Mouse (Mus musculus) forebrain, embryonic 16.5 days (tissue): Measurements from ENCODE around the gene Nek8. TPM values are rescaled to one million over a fixed set of nuclear protein-coding genes. Genes with fewer than 3 reads are reported as not detected.
A peak's percentile ranks its signal among the peaks of the same experiment; 100 is the strongest.

Experiments used
- ATAC-seq: fragments of 200-750 bp; cut with Nextera tagmentation; 2 replicates; pipeline ENCODE4 v1.8.0; 2017; ENCODE audit warnings: mild to moderate bottlenecking, moderate library complexity
- H3K27ac ChIP-seq: fragments of 300-500 bp; sonication (generic); 2 replicates; pipeline ENCODE4 v1.5.1; 2014; ENCODE audit warnings: low read length, control low read depth
- H3K27me3 ChIP-seq: fragments of 300-500 bp; sonication (generic); replicated peaks from 2 replicates; pipeline ENCODE4 v1.6.1; 2014; ENCODE audit warnings: low read length; ENCODE audit not compliant: control insufficient read depth, insufficient read depth
- H3K36me3 ChIP-seq: fragments of 300-500 bp; sonication (generic); 2 replicates; pipeline ENCODE4 v1.6.1; 2014; ENCODE audit not compliant: control insufficient read depth, insufficient read depth
- H3K4me1 ChIP-seq: fragments of 300-500 bp; sonication (generic); replicated peaks from 2 replicates; pipeline ENCODE4 v1.6.1; 2014; ENCODE audit warnings: low read length; ENCODE audit not compliant: control insufficient read depth, insufficient read depth
- H3K4me2 ChIP-seq: fragments of 300-500 bp; sonication (generic); 2 replicates; pipeline ENCODE4 v1.6.1; 2014; ENCODE audit warnings: mild to moderate bottlenecking, low read length, control low read depth
- H3K4me3 ChIP-seq: fragments of 300-500 bp; sonication (generic); replicated peaks from 2 replicates; pipeline ENCODE4 v1.5.1; 2014; ENCODE audit warnings: mild to moderate bottlenecking, low read length, control low read depth
- H3K9ac ChIP-seq: fragments of 300-500 bp; sonication (generic); replicated peaks from 2 replicates; pipeline ENCODE4 v1.6.1; 2014; ENCODE audit warnings: low read depth, low read length, control low read depth
- H3K9me3 ChIP-seq: fragments of 300-500 bp; sonication (generic); 2 replicates; pipeline ENCODE4 v1.6.1; 2016; ENCODE audit warnings: low read length; ENCODE audit not compliant: control insufficient read depth
- WGBS: fragments of 180-500 bp; shearing (Covaris S2); extraction: QIAGEN DNeasy Blood & Tissue Kit; methylation state at CpG from one replicate; pipeline ENCODE4 v1.1.7; 2014; 5-methylcytosine and 5-hydroxymethylcytosine counted together
- polyA plus RNA-seq: library from polyadenylated mRNA; unstranded; fragments of >200 nt; fragmentation: Nextera tagmentation; extraction: Ambion mirVana; gene quantifications from 2 replicates; pipeline ENCODE4 v1.2.1, GENCODE M21; 2015

The Nek8 gene
- polyA plus RNA-seq, 1 experiment from 2014 or later: 5.1 TPM

DNA sequence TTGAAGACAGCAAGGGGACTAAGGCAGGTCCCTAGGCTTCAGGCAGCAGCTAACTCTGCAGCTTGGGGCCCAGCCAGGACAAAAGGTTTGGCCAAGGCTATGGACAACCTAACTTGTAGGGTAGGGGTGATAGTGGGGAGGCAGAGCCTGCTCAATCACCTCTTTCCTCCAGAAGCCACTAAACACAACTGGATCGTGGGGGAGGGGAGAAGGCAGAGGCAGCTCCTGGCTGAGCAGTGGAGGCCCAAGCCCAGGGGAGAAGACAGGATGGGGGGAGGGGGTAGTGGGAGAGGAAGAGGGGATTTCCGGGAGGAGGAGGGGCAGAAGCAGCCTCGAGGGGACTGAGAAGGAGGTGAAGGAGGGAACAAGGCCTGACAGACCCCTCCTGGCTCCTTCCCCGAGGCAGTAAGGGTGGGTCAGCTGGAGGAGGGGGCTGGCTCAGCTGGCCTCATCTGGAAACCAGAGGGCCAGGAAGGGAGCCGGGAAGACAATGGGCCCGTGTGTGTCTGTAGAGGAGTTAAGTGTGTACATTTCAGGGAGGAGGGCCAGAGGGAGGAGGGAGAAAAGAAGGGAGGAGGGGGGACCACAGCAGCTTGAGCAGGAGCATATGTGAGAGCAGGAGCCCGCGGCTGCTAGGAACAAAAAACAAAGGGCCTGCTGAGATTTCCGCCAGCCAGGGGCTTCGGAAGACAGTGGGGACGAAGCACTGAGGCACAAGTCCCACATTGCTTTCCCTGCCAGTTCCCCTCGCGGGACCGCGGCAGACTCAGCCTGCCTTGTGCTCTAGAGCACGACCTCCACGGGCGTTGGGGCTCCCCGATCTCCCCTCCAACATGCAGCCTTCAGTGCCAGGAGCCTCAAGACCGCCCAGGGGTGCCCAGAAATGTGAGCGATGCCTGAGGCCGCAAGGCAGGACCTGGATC lies 12.5 kb downstream of the Nek8 start:
- WGBS: under 1% methylated on average over 22 of the region's 22 CpGs
- H3K27ac ChIP-seq: peak overlapping the region; percentile 98
- ATAC-seq: peak; percentile 34
- H3K27me3 ChIP-seq: no peaks in the 10 kb centered on the region
- H3K36me3 ChIP-seq: peaks cover 23% of the 10 kb centered on the region
- H3K4me3 ChIP-seq: peak overlapping the region; percentile 94
- H3K4me1 ChIP-seq: peaks cover 32% of the 10 kb centered on the region
- peak overlapping the region; percentile 68 for H3K4me2 ChIP-seq
- H3K9ac ChIP-seq: peak overlapping the region; percentile 99
- H3K9me3 ChIP-seq: no peaks in the 10 kb centered on the region

- H3K4me1 ChIP-seq: peaks cover 35% of the 10 kb centered on the region
- WGBS: 91% methylated on average over 2 of the region's 2 CpGs
- H3K9me3 ChIP-seq: no peaks in the 10 kb centered on the region
- H3K36me3 ChIP-seq: peaks cover 30% of the 10 kb centered on the region
- H3K27me3 ChIP-seq: no peaks in the 10 kb centered on the region
- no peak for ATAC-seq
- H3K4me3 ChIP-seq: peak overlapping the region; percentile 94
- H3K9ac ChIP-seq: peak overlapping the region; percentile 99
- peak overlapping the region; percentile 98 for H3K27ac ChIP-seq
- peak overlapping the region; percentile 68 for H3K4me2 ChIP-seq
These were observed 13.4 kb downstream of the Nek8 start for GRCm38 (mm10) chr11:78163045-78163444.

GRCm38 (mm10) chr11:78162504-78162903 lies 14.0 kb downstream of the Nek8 start:
- no peak for ATAC-seq
- H3K27ac ChIP-seq: peak overlapping the region; percentile 98; the same call in 1 of the 2 replicates
- H3K9ac ChIP-seq: peak overlapping the region; percentile 99; the same call in 1 of the 2 replicates
- no peaks in the 10 kb centered on the region for H3K27me3 ChIP-seq
- H3K4me1 ChIP-seq: peaks cover 35% of the 10 kb centered on the region
- H3K9me3 ChIP-seq: no peaks in the 10 kb centered on the region
- peaks cover 34% of the 10 kb centered on the region for H3K36me3 ChIP-seq
- peak overlapping the region; percentile 14; the same call in 1 of the 2 replicates for H3K4me3 ChIP-seq
- H3K4me2 ChIP-seq: peak overlapping the region; percentile 68
- 27% methylated on average over 6 of the region's 6 CpGs for WGBS

GRCm38 (mm10) chr11:78161968-78162367 lies 14.5 kb downstream of the Nek8 start:
- Histone ChIP-seq H3K9ac (no peak overlapping the region), H3K4me3 (no peak overlapping the region)

DNA sequence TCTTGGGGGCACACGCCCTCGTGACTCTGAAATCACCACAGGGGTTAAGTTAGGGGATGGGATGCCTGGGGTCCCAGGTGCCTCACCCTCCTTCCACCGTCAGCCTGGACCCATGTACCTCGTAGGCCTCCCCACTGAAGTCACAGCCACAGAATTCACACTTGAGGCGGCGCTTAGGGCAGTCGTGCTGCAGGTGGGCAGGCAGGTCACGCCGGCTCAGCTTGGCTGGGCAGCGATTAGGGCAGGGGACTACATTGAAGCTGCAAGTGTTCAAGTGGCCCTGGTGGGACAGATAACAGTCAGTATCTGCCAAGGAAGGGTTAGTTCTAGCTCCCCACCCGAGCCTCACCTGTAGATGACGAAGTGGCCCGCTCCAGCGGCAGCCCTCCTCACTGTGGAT lies 15.3 kb downstream of the Nek8 start:
- Histone ChIP-seq H3K4me1 (peaks cover 33% of the 10 kb centered on the region), H3K9me3 (no peaks in the 10 kb centered on the region), H3K4me3 (no peak overlapping the region), H3K9ac (no peak overlapping the region), H3K36me3 (peaks cover 34% of the 10 kb centered on the region), H3K27ac (no peak overlapping the region), H3K4me2 (no peak overlapping the region), H3K27me3 (no peaks in the 10 kb centered on the region)
- no peak for ATAC-seq
- 91% methylated on average over 14 of the region's 14 CpGs for WGBS

More at GRCm38 (mm10) chr11:78161968-78162367, 14.5 kb downstream of the Nek8 start:
- H3K36me3 ChIP-seq: peaks cover 34% of the 10 kb centered on the region
- WGBS: 23% methylated on average over 4 of the region's 4 CpGs
- peak overlapping the region; percentile 68 for H3K4me2 ChIP-seq
- ATAC-seq: no peak
- 0 out of 2 replicates have a peak overlapping the region, but pooled peaks have one; percentile 47 for H3K27ac ChIP-seq
- no peaks in the 10 kb centered on the region for H3K9me3 ChIP-seq
- H3K27me3 ChIP-seq: no peaks in the 10 kb centered on the region
- H3K4me1 ChIP-seq: peaks cover 35% of the 10 kb centered on the region

DNA sequence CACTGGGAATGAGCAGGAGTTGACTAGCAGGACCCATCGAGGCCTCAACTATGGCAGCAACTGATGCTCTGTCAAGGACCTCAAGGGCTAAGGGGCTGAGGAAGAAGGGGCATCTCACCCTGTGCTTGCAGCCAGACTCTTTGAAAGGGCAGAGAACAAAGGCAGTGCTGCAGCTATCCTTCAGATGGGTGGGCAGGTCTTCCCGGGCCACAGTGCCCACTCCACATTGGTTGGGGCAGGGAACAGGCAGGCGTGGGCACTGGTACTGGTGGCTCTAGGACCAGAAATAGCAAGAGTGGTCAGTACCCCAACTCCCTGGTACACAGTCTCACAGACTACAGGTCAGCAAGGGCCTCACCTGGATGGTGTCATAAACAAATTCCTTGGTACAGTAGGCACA lies 15.8 kb downstream of the Nek8 start:
- no peak overlapping the region for H3K9ac ChIP-seq
- no peak overlapping the region for H3K27ac ChIP-seq
- no peak overlapping the region for H3K4me3 ChIP-seq
- H3K4me2 ChIP-seq: no peak overlapping the region
- peaks cover 28% of the 10 kb centered on the region for H3K4me1 ChIP-seq
- peaks cover 34% of the 10 kb centered on the region for H3K36me3 ChIP-seq
- no peaks in the 10 kb centered on the region for H3K9me3 ChIP-seq
- no peaks in the 10 kb centered on the region for H3K27me3 ChIP-seq
- WGBS: 89% methylated on average over 3 of the region's 3 CpGs
- no peak for ATAC-seq

DNA sequence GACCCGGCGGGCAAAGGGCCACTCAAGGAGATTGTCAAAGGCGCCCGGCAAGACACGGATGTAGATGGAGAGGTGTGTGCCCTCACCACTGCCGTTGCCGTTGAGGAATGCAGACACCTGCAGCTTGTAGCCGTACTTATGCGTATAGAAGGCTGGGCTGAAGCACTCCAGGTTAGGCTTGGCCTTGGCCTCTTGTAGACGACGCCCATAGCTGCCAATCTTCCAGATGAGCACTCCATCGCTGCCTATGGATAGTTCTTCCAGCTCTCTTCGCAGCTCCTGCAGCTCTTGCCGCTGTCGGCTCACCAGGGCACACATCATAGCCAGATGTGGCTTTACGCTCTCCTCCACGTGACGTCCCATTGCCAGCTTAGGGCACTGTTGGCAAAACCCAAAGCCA lies 16.3 kb downstream of the Nek8 start:
- Histone ChIP-seq H3K9me3 (no peaks in the 10 kb centered on the region), H3K4me2 (no peak overlapping the region), H3K4me3 (no peak overlapping the region), H3K9ac (no peak overlapping the region), H3K36me3 (peaks cover 34% of the 10 kb centered on the region), H3K27ac (no peak overlapping the region), H3K4me1 (peaks cover 26% of the 10 kb centered on the region), H3K27me3 (no peaks in the 10 kb centered on the region)
- WGBS: 90% methylated on average over 18 of the region's 18 CpGs
- ATAC-seq: no peak

DNA sequence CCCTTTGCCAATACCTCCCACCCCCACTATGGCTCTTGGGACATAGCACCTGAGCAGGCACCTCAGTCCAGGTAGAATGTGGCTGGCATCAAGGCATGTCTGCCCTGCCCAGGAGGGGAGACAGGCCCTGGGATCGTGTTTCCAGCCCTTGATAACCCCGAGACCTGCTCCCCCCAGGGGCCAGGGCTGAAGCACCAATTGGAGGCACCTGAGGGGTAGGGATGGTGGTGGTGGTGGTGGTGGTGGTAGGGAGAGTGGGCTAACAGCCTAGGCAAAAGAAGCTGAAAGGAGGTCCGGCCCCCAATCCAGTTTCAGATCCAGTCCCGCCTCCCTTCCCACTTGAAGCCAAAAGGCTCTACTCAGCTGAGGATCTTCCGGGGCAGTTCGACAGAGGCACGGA lies 16.9 kb downstream of the Nek8 start:
- Histone ChIP-seq H3K36me3 (peaks cover 38% of the 10 kb centered on the region), H3K4me3 (no peak overlapping the region), H3K27ac (no peak overlapping the region), H3K4me2 (no peak overlapping the region), H3K27me3 (no peaks in the 10 kb centered on the region), H3K4me1 (peaks cover 28% of the 10 kb centered on the region), H3K9me3 (no peaks in the 10 kb centered on the region), H3K9ac (no peak overlapping the region)
- no peak for ATAC-seq
- WGBS: 80% methylated on average over 7 of the region's 7 CpGs

GRCm38 (mm10) chr11:78159096-78159495 lies 17.4 kb downstream of the Nek8 start:
- no peak overlapping the region for H3K4me3 ChIP-seq
- WGBS: 28% methylated on average over 2 of the region's 2 CpGs
- peaks cover 39% of the 10 kb centered on the region for H3K36me3 ChIP-seq
- no peak overlapping the region for H3K4me2 ChIP-seq
- ATAC-seq: peak; percentile 39
- no peaks in the 10 kb centered on the region for H3K9me3 ChIP-seq
- no peak overlapping the region for H3K27ac ChIP-seq
- peaks cover 33% of the 10 kb centered on the region for H3K4me1 ChIP-seq
- H3K27me3 ChIP-seq: no peaks in the 10 kb centered on the region
- no peak overlapping the region for H3K9ac ChIP-seq
